12 mouse cellular contexts compared by ENCODE assay signal in genomic region chr2:52589514-52589913, GRCm38 (mm10).
DNase-seq lines count a peak whose midpoint lies in the region; ATAC-seq and TF ChIP-seq lines count a peak whose summit lies in the region.
"Had no signal": no experiment of that assay in that cellular context is flagged by ENCODE, and none has a peak within 500 bp of the region (broad histone marks: within the 10 kb centered on the region; RNA-seq: fewer than 3 reads in every experiment).

No protein-coding gene starts in this region.

- no peak overlapping the region for H3K9ac ChIP-seq in liver, embryonic 16.5 days (ENCODE audit: low read depth, low read length)
- no peak overlapping the region for H3K9ac ChIP-seq in hindbrain, embryonic 16.5 days (ENCODE audit: low read depth, low read length)

- DNase-seq in cerebellum, adult 2 months, result no peak
- no peak for DNase-seq in cerebellum, postnatal 36 days
- no peak for DNase-seq in layer of hippocampus, adult 2 months (ENCODE audit: low spot score in 2 of 2)
- DNase-seq in layer of hippocampus, postnatal 10 days (ENCODE audit: low spot score in 2 of 2), result no peak
- DNase-seq in ZHBTc4 (ENCODE audit: low read depth, low spot score), result peak; percentile 32
- no peak for DNase-seq in cerebellum, adult 18-20 months
- DNase-seq: gastrocnemius, postnatal 36 days; thymus, adult 18-20 months had no signal

- H3K4me3 ChIP-seq in cerebellum, adult 2 months (replicated peaks; ENCODE audit: insufficient read depth, low read depth, low read length), result no peak overlapping the region
- no peak overlapping the region for H3K4me3 ChIP-seq in layer of hippocampus, adult 2 months
- no peak overlapping the region for H3K4me3 ChIP-seq in liver, embryonic 16.5 days (ENCODE audit: low read depth, low read length)
- H3K4me3 ChIP-seq in hindbrain, embryonic 16.5 days (ENCODE audit: low read length), result no peak overlapping the region

- H3K9me3 ChIP-seq in liver, embryonic 16.5 days (replicated peaks; ENCODE audit: control insufficient read depth, low read length), result no peaks in the 10 kb centered on the region
- no peaks in the 10 kb centered on the region for H3K9me3 ChIP-seq in hindbrain, embryonic 16.5 days (ENCODE audit: control insufficient read depth, low read length)

- 0 out of 2 replicates have a peak, but pooled peaks have one; percentile 37 for ATAC-seq in liver, embryonic 16.5 days (ENCODE audit: low read depth)
- ATAC-seq in hindbrain, embryonic 16.5 days, result no peak
- ATAC-seq: activated CD4-positive, CD25-positive, alpha-beta regulatory T cell, adult 4 months had no signal

- no peak for TF ChIP-seq POLR2A in cerebellum, adult 2 months (IDR thresholded peaks at IDR 0.05; ENCODE audit: borderline replicate concordance, insufficient read depth, low read length)

- H3K27me3 ChIP-seq in cerebellum, adult 2 months (ENCODE audit: control insufficient read depth, insufficient read depth, low read length), result no peaks in the 10 kb centered on the region
- no peaks in the 10 kb centered on the region for H3K27me3 ChIP-seq in liver, embryonic 16.5 days (ENCODE audit: control insufficient read depth, insufficient read depth, low read depth, low read length)
- no peaks in the 10 kb centered on the region for H3K27me3 ChIP-seq in hindbrain, embryonic 16.5 days (replicated peaks; ENCODE audit: control insufficient read depth, insufficient read depth, low read length)

- no peak overlapping the region for H3K4me2 ChIP-seq in liver, embryonic 16.5 days (ENCODE audit: low read depth, low read length)
- no peak overlapping the region for H3K4me2 ChIP-seq in hindbrain, embryonic 16.5 days (ENCODE audit: low read length)
- H3K4me2 ChIP-seq: hindbrain, embryonic 14.5 days had no signal

- H3K4me1 ChIP-seq in cerebellum, adult 2 months (ENCODE audit: control insufficient read depth, insufficient read depth, low read length), result peaks cover 9% of the 10 kb centered on the region
- peaks cover 29% of the 10 kb centered on the region for H3K4me1 ChIP-seq in liver, embryonic 16.5 days (ENCODE audit: control insufficient read depth, low read depth, low read length)
- peaks cover 7% of the 10 kb centered on the region for H3K4me1 ChIP-seq in hindbrain, embryonic 16.5 days (ENCODE audit: control insufficient read depth, insufficient read depth, low read depth, low read length)

- 94% methylated on average over 4 of the region's 4 CpGs for WGBS in cerebellum, adult 2 months
- 41% methylated on average over 4 of the region's 4 CpGs for WGBS in liver, embryonic 16.5 days (ENCODE audit: insufficient replicate concordance)
- 88% methylated on average over 4 of the region's 4 CpGs for WGBS in hindbrain, embryonic 16.5 days

- no peaks in the 10 kb centered on the region for H3K36me3 ChIP-seq in liver, embryonic 16.5 days (ENCODE audit: control insufficient read depth, insufficient read depth)
- H3K36me3 ChIP-seq in hindbrain, embryonic 16.5 days (ENCODE audit: control insufficient read depth, insufficient read depth, low read length), result no peaks in the 10 kb centered on the region

- TF ChIP-seq CTCF in cerebellum, adult 2 months (IDR thresholded peaks at IDR 0.05; ENCODE audit: borderline replicate concordance, insufficient read depth, low read depth, low read length), result peak; percentile 52; the same call in 1 of the 2 replicates
- TF ChIP-seq CTCF in layer of hippocampus, adult 2 months (conservative IDR thresholded peaks at IDR 0.05), result peak; percentile 55

- no peak overlapping the region for H3K27ac ChIP-seq in cerebellum, adult 2 months (ENCODE audit: insufficient read depth, low read length)
- no peak overlapping the region for H3K27ac ChIP-seq in layer of hippocampus, adult 2 months
- H3K27ac ChIP-seq in liver, embryonic 16.5 days (ENCODE audit: low read length), result no peak overlapping the region
- H3K27ac ChIP-seq in hindbrain, embryonic 16.5 days (ENCODE audit: low read depth, low read length), result no peak overlapping the region
